Mouse (Mus musculus) CD4-positive, CD25-positive, alpha-beta regulatory T cell, adult 4 months (primary cell): ENCODE measurements around the gene Trmt61a. TPM values are rescaled to one million over a fixed set of nuclear protein-coding genes. Genes with fewer than 3 reads are reported as not detected.
A peak's percentile ranks its signal among the peaks of the same experiment; 100 is the strongest.

Source experiments
- ATAC-seq: one replicate; pipeline ENCODE4 v1.8.0; 2017
- polyA plus RNA-seq, 2 experiments: library from polyadenylated mRNA; unstranded; fragments of 100-300 nt; shearing (Covaris generic); gene quantifications; one replicate each; pipeline ENCODE4 v1.2.1; 2017

Trmt61a gene
- polyA plus RNA-seq, 2 experiments from 2014 or later: 2.9 to 4.8 TPM

DNA sequence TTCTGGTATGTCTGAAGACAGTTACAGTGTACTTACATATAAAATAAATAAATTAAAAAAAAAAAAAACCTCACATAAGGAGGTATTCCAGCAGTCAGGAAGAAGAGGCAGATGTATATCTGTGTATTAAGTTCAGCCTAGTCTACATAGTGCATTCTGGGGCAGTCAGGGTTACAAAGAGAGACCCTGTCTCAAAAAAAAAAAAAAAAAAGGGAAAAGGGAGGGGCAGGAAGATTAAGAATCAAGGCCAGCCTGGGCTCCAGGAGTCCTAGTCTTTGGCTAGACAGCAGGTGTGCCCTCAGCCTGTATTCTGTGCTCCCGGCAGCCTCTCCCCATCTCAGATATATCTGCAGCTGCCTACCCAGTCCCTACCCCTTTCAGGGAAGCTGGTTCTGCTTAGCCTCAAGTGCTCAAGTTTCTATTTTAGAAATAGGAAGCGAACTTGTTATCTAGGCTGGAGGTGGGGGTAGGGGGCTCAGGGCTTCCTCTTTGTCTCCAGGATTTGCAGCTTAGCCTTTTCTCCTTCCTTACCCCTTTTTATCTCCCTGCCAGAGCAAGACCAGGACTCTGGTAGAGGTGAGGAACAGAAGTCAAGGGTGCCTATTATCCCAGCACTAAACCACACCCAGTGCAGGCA is 2.9 kb upstream of the Trmt61a start:
- ATAC-seq: no peak

DNA sequence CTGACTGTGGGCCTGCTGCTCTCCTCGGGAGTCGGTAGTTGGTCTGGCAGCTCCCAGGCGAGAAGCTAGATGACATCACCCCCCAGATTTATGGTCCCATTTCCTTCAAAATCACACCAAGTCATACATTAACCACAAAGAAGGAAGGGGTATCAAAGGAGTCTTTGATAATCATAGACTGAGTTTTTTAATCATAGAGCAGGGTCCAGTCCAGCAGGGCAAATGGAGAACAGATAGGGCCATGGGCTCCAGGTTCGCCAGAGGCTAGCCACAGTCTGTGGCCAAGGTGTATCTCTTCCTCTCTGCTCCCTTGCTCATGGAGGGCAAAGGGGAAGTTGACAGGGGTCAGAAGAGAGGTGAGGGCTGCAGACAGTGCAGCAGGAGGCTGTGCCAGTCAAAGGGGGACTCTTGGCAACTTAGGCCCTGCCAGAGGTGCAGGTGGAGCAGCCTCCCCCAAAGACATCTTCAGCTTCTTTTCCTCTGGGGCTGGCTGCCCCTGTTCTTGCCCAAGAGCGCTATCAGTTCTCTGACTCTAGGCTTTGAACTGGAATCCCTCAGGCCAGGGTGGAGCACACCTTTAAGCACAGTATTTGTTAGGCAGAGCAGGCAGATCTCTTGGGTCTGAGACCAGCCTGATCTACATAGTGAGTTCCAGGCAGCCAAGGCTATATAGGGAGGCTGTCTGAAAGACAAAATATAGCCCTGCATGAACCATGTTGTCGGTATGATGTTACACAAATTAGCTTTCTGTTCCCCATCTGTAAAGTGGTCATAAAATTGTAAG is 1.9 kb upstream of the Trmt61a start:
- no peak for ATAC-seq

DNA sequence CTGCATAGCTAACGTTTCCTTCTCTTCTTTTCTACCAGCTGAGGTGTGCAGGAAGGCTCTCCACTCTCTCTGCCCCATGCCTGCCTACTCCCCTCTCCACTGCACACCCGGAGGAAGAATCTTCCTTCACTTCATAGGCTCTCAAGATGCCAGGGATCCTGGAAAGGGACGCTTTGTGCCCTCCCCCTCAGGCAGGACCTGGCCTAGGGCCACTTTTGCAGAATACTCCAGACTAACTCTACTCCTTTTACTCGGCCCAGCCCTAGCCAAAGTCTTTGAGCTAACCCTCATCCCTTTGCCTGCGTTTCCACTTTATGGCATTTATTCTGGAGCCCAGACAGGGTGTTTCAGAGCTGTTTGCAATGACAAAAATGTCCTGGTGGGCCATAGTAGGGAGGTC is 484 bp upstream of the Trmt61a start:
- ATAC-seq: peak; percentile 24

DNA sequence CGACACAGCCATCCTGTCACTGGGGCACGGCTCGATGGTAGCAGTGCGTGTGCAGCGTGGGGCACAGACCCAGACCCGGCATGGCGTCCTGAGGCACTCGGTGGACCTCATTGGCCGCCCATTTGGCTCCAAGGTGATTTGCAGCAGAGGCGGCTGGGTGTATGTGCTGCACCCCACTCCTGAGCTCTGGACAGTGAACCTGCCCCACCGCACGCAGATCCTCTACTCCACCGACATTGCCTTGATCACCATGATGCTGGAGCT is 697 bp downstream of the Trmt61a start:
- no peak for ATAC-seq

DNA sequence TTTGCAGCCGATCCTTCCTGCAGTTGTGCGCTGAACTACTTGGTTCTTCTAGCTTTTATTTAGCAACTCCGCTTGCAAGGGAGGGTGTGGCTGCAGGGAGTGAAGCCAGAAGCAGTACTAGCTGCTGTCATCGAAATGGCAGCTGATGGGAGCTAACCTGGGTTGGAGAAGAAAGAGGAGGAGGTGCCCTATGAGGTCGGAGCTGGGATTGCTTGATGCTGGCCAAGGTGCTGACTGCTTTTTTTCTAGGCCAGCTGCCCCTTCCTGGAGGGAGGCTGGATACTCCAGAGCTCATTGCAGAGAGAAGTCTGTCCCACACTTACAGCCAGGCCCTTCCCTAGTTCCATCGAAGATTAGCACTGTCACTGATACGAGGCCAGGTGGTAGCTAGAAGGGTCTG is 1.1 kb downstream of the Trmt61a start:
- no peak for ATAC-seq

DNA sequence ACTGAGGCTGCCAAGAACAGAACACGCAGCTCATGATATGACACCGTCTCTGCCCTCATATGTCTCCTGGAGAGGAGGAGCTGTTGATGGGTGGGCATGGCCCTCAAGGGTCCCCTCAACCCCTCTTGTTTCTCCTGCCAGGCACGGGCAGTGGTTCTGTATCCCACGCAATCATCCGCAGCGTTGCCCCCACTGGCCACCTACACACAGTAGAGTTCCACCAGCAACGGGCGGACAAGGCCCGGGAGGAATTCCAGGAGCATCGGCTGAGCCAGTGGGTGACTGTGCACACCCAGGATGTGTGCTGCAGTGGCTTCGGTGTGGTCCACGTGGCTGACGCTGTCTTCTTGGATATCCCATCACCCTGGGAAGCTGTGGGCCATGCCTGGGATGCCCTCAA is 2.8 kb downstream of the Trmt61a start:
- no peak for ATAC-seq

DNA sequence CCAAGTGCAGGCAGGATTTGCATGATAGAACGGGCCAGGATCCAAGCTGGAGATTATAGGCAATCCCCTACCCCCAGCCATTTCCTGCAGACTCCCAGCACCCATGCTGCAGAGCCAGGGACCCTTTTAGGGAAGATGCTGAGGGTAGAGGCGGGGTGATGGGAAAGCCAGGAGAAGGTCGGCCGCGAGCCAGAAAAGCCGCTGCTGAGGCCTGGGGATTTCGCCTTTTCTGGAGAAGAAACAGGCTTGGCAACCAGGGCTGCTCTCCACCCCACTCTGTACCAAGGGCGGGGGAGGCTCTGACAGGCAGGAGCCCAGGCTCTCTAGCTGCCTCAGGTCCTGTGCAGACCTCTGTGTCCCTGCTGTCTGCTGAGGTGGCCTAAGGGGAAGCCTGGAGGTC is 3.4 kb downstream of the Trmt61a start:
- ATAC-seq: no peak

DNA sequence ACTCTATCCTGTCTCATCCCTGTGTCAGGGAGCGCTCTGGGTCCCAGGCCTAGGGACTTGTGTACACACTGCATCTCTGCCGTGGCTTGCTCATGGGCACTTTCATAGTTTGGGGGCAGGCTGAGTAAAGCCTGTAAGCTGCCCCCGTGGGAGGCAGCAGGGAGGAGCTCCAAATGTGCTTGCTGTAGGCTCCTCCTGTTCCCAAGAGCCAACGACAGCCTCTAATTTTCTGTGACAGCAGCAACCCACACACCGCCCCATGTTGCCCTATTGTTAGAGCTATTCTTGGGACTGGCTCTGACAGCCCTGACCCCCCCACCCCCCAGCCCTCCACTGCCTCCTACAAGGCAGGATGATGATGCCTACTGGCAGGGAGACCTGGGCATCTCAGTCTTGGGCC is 4.1 kb downstream of the Trmt61a start:
- no peak for ATAC-seq

DNA sequence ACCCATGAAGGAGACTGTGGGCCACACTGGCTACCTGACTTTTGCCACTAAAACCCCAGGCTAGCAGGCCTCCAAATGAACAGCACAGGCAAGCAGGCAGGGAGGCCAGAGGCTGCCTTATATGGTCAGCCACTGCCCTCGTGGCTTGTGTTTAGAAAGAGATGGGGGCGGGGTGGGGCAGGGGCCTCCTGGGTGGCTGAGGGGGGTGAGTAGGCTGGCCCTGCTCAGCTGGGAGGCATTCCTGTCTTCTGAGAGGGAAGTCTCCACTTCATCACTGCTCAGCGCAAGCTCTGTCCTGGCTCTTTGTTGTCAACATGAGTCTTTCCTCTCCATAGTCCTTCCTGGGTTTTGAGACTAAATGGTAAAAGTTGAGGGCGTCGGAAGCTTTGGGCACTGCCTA is 4.9 kb downstream of the Trmt61a start:
- ATAC-seq: no peak

DNA sequence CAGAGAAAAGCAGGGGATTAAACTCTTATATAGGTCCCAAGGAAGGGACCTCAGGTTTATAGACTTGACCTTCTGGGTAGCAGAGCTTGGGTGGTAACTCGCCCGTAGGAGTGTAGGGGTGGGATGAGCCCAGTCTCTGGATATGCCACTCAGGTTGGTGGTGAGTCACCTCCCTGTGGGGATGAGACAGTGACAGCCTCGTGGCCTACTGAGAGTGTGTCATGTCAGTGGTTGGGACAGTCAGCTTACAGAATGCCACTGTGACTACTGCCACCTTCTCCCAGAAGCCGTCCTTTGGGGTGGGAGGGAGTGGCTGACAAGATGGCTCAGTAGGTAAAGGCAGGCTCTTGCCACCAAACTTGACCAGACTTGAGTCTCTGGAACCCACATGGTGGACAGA is 8.5 kb downstream of the Trmt61a start:
- no peak for ATAC-seq

DNA sequence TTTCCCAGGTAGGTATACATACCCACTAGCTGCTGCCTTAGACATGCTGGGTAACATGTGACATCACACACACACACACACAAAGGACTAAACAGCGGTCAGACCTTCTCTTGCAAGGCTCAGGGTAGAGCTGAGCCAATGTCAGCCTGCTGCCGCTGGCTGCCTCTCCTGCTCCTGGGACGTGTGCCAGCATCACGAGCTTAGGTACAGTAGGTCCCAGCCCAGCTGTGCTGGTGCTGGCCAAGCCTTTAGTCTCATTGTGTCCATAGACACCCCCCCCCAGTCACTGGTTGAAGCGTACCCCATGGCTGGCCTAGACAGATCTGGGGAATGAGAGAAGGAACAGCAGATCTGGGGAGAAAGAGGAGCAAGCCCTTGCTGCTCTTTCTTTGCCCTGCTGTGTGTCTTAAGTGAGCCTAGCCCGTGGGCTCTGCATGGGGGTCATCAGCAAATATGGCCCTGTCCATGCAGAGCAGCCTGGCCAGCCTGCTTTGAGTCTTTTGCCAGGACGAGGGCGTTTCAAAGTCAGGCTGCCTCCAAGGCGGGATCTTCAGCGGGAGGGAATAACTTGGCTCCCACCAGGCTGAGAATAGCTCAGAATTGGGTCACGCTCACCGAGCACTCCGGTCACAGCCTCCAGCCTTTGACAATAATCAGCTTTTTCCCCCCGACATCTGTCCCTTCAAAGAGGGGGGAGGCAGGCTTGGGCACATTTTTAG is 9.6 kb downstream of the Trmt61a start:
- no peak for ATAC-seq

DNA sequence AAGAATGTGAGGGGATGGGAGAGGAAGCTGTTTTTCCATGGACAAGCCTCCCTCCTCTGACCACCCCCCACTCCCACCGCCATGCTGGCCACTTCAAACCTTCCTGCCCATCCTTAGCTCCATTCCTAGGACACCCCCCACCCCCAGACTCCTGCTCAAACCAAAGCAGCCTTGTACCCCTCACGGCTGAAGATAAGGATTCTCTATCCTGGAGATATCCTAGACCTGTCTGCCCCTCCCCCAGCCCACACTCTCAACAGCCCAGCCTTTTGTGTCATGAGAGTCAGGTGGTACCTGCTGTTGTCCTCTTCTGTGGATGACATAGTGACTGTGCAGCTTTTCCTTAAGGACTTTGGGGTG is 10.1 kb downstream of the Trmt61a start:
- no peak for ATAC-seq

DNA sequence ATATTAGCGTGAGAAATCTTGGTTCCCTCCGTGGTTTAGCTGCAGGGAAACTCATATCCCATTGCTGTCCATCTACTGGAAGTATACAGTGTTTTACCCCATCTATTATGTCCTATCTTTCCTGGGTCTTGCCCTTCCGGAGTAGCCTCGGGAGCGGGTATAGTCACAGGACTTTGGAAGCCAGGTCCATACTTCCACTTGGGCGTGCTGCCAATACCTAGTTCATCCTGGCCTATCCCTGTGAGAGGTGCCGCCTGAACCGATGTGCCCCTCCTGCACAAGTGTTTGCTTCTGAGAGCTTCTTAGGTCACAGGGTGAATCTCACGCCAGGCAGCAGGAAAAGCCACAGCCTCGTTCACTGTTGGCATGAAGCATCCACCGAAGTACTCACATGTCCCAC is 11.5 kb downstream of the Trmt61a start:
- ATAC-seq: no peak

DNA sequence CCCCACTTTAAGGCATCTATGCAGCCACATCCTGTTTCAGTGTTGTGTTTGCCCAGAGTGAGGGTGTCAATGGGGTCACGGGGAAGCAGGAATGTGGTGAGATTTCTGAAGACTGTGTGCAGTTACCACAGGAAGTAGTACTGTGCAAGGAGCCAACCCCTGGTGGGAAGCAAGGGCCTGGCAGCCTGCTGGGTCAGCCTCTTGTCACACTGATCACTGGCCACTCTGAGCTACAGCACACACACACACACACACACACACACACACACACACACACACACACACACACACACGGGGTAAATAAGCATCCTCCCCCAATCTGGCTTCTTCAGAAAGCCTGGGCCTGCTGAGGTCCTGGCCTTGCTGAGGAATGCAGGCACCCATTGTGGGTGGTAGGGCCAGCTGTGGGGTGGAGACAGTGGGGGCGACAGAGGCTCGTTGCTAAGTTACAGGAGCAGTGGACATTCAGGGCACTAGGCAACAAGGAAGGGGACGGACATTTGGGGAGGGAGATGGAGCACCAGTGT is 13.5 kb downstream of the Trmt61a start:
- ATAC-seq: peak; percentile 89

DNA sequence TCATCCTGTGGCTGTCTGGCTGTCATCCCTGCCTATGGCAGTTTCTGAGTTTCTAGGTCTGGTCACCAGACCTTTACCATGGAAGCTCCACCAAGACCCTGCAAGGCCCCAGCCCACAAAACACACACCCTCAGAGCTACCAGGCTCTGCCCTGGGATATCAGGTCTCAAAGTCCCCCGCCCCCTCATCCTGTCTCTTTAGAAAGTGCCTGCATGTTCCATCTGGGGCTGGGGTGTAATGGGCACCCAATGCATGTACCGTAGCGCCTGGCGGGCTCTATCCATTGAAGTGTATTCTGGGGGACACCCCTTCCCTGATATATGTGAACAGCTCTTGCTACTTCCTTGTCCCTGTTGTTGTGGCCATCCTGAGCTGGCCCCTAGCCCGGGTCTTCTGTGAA is 15.0 kb downstream of the Trmt61a start:
- ATAC-seq: no peak

DNA sequence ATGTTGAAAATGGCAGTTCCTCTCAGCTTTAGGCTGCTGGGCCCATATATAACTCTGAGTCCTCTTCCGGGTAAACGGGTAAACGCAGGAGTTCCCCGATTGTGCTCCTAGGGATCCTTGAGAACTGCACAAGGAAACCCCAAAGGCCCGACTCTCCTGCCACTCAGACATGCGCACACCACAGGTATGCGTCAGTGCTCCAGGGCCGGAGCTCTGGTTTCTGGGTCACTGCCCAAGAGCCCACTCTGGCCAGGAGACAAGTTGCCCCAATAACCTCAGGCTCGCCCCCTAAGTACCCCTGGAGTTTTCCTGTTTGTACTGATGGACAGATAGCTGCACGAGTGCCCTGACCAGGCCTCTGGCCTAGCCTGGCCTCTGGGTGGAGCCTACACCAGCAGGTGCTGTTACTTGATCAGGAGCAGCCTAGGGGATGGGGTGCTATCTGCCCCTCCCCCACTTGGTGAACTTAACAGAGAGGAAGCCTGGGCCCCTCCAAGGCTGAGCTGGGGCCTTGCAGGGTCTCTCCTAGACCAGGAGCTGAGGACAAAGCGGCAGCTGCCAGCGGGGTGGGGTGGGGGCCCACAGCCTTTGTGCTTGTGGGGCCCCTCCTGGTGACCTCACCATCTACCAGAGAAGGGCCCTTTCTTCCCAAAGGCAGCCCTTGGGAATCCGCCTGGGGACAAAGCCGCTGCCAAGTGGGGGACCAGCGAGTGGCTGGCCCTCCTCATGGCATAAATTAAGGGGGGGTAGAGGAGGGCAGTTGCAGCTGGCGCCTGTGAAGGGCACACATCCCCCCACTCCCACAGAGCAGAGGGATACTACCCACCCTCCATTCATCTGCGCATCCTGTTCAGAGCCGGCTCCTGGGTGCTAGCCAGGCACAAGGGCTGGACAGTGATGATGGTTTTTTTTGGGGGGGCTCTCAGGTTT is 15.7 kb downstream of the Trmt61a start:
- ATAC-seq: no peak

DNA sequence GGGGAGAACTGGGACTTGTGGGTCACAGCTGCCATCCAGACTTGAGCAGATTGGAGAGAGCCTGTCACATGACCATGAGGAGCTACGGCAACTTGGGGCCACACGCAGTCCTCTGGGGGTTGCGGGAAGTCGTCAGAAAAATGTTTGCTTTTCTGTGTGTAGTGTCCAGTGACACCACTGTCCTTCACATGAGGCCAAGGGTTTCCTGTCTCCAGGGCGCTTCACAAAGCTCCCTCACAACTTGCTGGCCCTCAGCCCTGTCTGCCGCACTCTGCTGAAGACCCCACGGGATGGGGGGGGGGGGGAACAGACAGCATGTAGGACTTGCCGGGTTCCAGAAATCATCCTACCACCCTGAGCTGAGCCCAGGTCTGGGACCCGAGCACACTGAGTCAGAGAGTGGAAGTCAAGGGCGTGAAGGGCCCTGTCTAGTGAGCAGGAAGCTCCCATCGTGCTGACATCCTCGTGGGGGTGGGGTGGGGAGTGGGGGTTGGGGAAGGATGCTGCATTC is 16.4 kb downstream of the Trmt61a start:
- peak; percentile 59 for ATAC-seq

DNA sequence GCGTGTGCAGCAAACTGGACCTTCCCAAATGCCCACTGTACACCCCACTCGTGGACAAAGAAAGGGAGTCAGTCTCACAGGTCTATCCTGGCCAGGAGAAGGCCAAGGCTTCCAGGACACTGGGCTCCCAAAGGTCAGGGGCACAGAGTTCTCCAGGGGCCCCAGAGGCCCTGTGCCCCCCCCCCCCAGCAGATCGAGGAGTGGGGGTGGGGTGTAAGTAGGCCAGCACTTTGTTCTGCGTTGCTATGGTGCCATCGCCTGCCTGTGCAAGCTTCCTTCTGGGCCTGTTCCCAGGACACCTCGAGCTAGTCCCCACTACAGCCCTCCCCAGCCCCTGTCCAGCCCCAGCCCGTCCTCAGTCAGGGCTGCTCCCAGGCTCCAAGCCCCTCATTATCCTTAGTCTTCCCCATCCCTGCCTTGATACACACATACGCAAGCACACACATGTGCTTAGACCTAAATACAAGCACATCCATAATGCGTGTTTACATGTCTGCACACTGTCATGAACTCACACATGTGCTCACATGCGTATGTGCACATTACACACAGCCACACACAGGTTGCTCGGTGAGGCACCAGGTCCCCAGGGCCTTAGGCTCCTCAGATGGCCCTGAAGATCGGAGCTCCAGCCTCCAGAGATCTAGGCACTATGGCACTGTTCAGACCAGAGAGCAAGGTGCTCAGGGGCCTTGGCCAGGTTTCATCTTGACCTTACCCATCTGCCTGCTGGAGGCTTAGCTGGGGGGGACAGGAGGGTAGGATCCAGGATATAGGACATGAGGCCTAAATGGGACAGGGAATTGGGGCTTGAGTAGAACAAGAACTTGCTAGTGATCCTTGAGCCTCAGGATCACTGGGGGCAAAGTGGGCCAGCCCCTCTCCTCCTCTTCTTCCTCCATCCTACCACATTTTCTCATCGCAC is 17.2 kb downstream of the Trmt61a start:
- no peak for ATAC-seq

DNA sequence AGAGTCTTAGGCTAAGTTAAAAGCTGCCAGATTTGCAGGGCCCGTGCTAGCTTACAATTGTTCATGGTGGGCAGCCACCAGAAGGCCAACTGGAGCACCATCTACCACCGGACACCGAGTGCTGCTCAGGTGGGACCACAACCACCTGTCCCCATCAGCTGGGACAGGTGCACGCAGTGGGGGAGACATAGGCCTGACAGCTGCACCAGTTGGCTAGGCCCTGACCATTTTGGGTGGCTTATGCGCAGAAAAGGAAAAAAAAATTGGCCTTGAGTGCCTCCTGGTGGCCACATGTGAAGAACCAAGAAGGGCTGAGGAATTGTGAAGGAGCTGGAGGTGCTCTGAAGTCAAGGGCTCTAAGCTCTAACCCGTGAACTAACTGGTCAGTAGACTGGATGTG is 18.3 kb downstream of the Trmt61a start:
- ATAC-seq: peak; percentile 75

DNA sequence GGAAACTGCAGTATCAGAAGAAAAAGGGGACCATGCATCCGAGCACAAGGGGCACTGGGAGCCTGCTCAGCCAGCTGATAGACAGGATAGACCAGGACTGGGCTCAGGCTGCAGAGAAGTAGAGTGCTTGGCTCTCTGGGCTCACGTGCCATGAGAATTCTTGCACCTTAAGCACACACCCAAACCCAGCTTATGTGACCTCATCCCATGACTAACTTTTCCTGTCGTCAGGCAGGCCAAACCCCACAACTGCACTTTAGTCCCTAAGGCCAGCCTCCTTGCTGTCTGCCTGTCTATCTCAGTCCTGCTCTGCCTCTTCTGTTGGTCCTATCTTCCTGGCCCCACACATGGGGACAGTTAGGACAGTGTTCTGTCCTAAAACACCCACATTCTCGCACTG is 19.8 kb downstream of the Trmt61a start:
- no peak for ATAC-seq

DNA sequence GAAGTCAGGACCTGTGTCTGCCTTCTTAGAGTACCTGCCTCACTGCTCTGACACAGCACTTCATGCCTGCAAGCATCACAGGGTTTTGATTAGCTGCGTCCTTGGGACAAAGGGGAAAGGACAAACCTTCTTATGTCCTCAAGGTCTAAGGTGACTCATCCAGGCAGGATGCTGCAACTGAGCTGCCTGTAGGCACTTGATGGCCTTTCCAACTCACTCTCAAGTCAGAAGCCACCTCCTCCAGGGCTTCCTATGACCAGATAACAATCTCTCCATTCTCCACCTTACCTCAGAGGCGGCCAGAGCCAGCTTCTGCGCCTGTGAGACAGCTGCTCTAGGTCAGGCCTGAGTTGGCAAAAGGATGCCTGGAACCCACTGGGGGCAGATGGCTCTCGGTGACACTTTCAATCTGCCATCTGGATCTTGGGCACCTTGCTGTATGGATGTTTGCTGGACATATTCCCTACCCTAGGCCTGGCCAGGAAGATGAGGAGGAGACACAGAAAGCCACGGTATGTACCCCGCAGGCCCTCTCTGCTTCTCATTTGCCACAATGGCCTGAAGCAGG is 20.5 kb downstream of the Trmt61a start:
- ATAC-seq: no peak
